Comparison of ENCODE assay signal across 9 mouse cellular contexts in genomic region chr2:136387181-136388131, GRCm38 (mm10). TPM values are rescaled to one million over a fixed set of nuclear protein-coding genes. Genes with fewer than 3 reads are reported as not detected.
A peak's percentile ranks its signal among the peaks of the same experiment; 100 is the strongest.
DNase-seq lines count a peak whose midpoint lies in the region; ATAC-seq lines count a peak whose summit lies in the region.
"Had no signal": no experiment of that assay in that cellular context is flagged by ENCODE, and none has a peak within 500 bp of the region (broad histone marks: within the 10 kb centered on the region; RNA-seq: fewer than 3 reads in every experiment).

Gene Pak7, minus strand, starts transcription at chr2:136387967.

- H3K4me2 ChIP-seq in forebrain, embryonic 13.5 days = peak within 1 kb of the TSS; percentile 65
- H3K4me2 ChIP-seq in limb, embryonic 12.5 days = peak within 1 kb of the TSS; percentile 76

- no peaks in the 10 kb centered on the region for H3K27me3 ChIP-seq in forebrain, embryonic 13.5 days
- H3K27me3 ChIP-seq in limb, embryonic 12.5 days = peaks cover 8% of the 10 kb centered on the region; the same call in 1 of the 2 replicates

- peak within 1 kb of the TSS; percentile 83 for H3K9ac ChIP-seq in forebrain, embryonic 13.5 days
- H3K9ac ChIP-seq in limb, embryonic 12.5 days (replicated peaks) = peak within 1 kb of the TSS; percentile 65

- WGBS in forebrain, embryonic 13.5 days = under 1% methylated on average over 39 of the region's 39 CpGs
- 0% methylated on average over 39 of the region's 39 CpGs for WGBS in limb, embryonic 12.5 days

- H3K27ac ChIP-seq in forebrain, embryonic 13.5 days = peak within 1 kb of the TSS; percentile 93
- 0 out of 2 replicates have a peak within 1 kb of the TSS, but pooled peaks have one; percentile 29 for H3K27ac ChIP-seq in limb, embryonic 12.5 days

- peaks cover 11% of the 10 kb centered on the region; the same call in 1 of the 2 replicates for H3K4me1 ChIP-seq in forebrain, embryonic 13.5 days
- peaks cover 6% of the 10 kb centered on the region; the same call in 1 of the 2 replicates for H3K4me1 ChIP-seq in limb, embryonic 12.5 days (replicated peaks)

- peak; percentile 3 to 19 for DNase-seq in adrenal gland, adult (ENCODE audit: inconsistent age in 2 of 2, low spot score in 1 of 2)
- DNase-seq in adrenal gland, adult 8-10 months = no peak
- peak; percentile 56 for DNase-seq in hindlimb bud, embryonic 11.5 days (ENCODE audit: extremely low spot score, low read depth, low spot score)
- peak; percentile 7 for DNase-seq in ovary, adult 18-20 months (ENCODE audit: low spot score)
- no peak for DNase-seq in thymus, adult 18-20 months

- ATAC-seq in cerebellum, adult (ENCODE audit: insufficient number of reproducible peaks, low FRiP score, low TSS enrichment) = peak; percentile 90
- ATAC-seq in forebrain, embryonic 13.5 days = peak; percentile 99
- ATAC-seq in limb, embryonic 12.5 days (ENCODE audit: insufficient number of reproducible peaks, insufficient read depth, low FRiP score, low TSS enrichment, low read depth) = peak; percentile 98

- peak within 1 kb of the TSS; percentile 73 for H3K4me3 ChIP-seq in forebrain, embryonic 13.5 days
- peak within 1 kb of the TSS; percentile 56 for H3K4me3 ChIP-seq in limb, embryonic 12.5 days (replicated peaks)
- H3K4me3 ChIP-seq: erythroblast, embryonic 14.5 days had no signal

- no peaks in the 10 kb centered on the region for H3K36me3 ChIP-seq in forebrain, embryonic 13.5 days (ENCODE audit: poor library complexity, severe bottlenecking)
- no peaks in the 10 kb centered on the region for H3K36me3 ChIP-seq in limb, embryonic 12.5 days

- H3K9me3 ChIP-seq in forebrain, embryonic 13.5 days (replicated peaks) = no peaks in the 10 kb centered on the region
- no peaks in the 10 kb centered on the region for H3K9me3 ChIP-seq in limb, embryonic 12.5 days

RNA-seq across cellular contexts. Expression of gene Pak7, which starts in this region (rescaled TPM):
- total RNA-seq in adrenal gland, adult 8-10 months (2022) = under 1 TPM in 3 of 4 experiments, not detected in 1; 0.08 to 0.22 (median 0.17) TPM
- polyA plus RNA-seq in forebrain, embryonic 13.5 days (2015; fragmentation: Nextera tagmentation; extraction: Ambion mirVana) = 22.3 and 23.0 TPM in 2 replicates
- polyA plus RNA-seq in limb, embryonic 12.5 days (2016; fragmentation: Nextera tagmentation; extraction: Ambion mirVana) = 2.3 and 2.4 TPM in 2 replicates

Comparison
In these comparisons a context has a peak if more than half of its experiments do, and no peak if none do; other contexts are left out.
1. DNase-seq: peak in adrenal gland, adult (2 of 2), hindlimb bud, embryonic 11.5 days (single experiment) and ovary, adult 18-20 months (single experiment); none in adrenal gland, adult 8-10 months (single experiment) and thymus, adult 18-20 months (0 of 2).
2. Peak in every context shown above with its lines, with median percentiles within 50 percentile points of each other: ATAC-seq.